Mouse (Mus musculus) E14TG2a.4 (cell line): ENCODE data around the gene Pfkm.

Source experiments
- CTCF ChIP-seq: conservative IDR thresholded peaks from 2 replicates; pipeline ENCODE4 v1.5.1; 2014; ENCODE audit warnings: low read length
- NANOG ChIP-seq: IDR thresholded peaks from 2 replicates; pipeline ENCODE4 v1.6.1; 2014; ENCODE audit warnings: borderline replicate concordance, low read length, mixed read lengths

DNA sequence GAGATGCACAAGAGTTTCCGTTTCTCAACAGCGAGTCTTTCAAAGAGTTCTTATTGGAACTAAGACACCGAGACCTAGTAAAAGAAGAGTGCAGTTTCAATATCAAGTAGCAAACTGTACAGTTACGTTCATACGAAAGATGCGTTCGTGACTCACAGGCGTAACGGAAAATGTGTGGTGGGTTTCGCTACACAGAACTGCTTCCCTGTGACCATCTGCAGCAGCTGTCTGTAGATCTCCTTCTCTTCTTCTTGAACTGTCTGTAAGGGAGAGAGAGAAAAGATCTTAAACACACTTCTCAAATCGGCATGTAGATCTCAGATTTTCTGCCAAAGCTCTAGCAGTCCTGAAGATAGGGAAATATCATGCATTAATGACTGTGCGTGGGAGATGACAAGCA lies 25.8 kb upstream of the Pfkm start:
- TF ChIP-seq NANOG (no peak), CTCF (no peak)
